Mouse (Mus musculus): ENCODE measurements around the gene Mad1l1. TPM values are rescaled to one million over a fixed set of nuclear protein-coding genes. Genes with fewer than 3 reads are reported as not detected.

Mad1l1 gene
- polyA plus RNA-seq, 1 experiment: 18.3 TPM

- TF ChIP-seq POLR2A (IDR thresholded peaks at IDR 0.05; ENCODE audit: low read depth, low read length): no peak
- no peak for TF ChIP-seq CTCF (IDR thresholded peaks at IDR 0.05; ENCODE audit: extremely low read depth, insufficient read depth, insufficient read length, insufficient replicate concordance)
- 74% methylated on average over 2 of the region's 2 CpGs for WGBS
- Histone ChIP-seq H3K4me1 (ENCODE audit: control insufficient read depth, insufficient read depth, insufficient read length) (peaks cover 4% of the 10 kb centered on the region; the same call in 1 of the 2 replicates), H3K36me3 (ENCODE audit: control insufficient read depth, insufficient read depth, low read length) (no peaks in the 10 kb centered on the region), H3K27me3 (ENCODE audit: control insufficient read depth, insufficient read depth, low read length) (no peaks in the 10 kb centered on the region), H3K4me3 (ENCODE audit: extremely low read depth, insufficient read depth, insufficient read length) (no peak overlapping the region), H3K27ac (ENCODE audit: insufficient read depth, low read length) (no peak overlapping the region)
- DNase-seq (ENCODE audit: low read depth in 1 of 2, low spot score in 2 of 2): no peak
Observed at GRCm38 (mm10) chr5:140225103-140225502, 96.2 kb downstream of the Mad1l1 start.

DNA sequence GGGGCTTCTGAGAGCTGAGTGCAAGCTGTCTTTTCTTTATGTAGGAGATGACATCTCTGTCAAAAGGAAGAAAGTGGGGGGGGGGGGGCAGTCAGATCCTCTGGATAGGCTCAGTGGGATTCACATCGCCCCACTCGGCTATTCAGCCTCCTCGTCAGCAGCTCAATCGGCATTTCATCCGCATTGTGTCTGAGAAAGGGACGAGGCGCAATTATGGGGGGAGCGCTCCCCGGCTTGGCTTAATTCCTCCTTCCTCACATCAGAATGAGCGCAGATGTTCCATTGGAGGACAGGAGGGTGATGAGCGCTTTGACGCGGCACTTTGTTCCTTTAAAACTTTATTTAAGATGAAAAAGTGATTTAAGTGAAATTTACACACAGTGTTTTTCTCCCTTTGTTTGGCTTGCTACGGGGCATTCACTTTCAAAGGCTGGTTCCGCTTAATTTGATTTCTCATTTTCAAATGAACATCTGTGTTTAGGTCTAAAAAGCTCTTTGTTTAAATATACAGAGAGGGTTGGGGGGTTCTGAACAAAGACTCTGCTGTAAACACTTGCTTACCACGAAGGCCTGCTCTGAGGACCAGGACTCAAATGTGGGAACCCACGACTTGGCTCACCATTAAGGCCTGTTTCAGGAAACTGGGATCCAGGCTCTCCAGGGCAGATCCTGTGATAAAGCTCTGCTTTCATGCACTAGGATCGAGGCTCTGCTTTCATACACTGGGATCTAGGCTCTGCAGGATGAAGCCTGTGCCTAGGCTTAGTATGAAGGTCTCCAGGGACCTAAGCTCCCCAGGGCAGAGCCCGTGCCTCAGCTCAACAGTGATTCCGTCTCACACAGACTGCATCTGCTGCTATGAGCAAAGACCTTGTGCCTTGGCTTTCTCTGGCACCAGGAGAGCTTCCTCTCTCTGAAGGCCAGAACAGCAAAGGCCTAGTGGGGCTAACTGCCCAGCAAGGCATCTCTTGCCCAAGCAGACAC lies 98.0 kb downstream of the Mad1l1 start:
- H3K27me3 ChIP-seq (ENCODE audit: control insufficient read depth, insufficient read depth, low read length): no peaks in the 10 kb centered on the region
- no peak overlapping the region for H3K4me3 ChIP-seq (ENCODE audit: extremely low read depth, insufficient read depth, insufficient read length)
- no peak for DNase-seq (ENCODE audit: low read depth in 1 of 2, low spot score in 2 of 2)
- peaks cover 11% of the 10 kb centered on the region; the same call in 1 of the 2 replicates for H3K4me1 ChIP-seq (ENCODE audit: control insufficient read depth, insufficient read depth, insufficient read length)
- TF ChIP-seq CTCF (IDR thresholded peaks at IDR 0.05; ENCODE audit: extremely low read depth, insufficient read depth, insufficient read length, insufficient replicate concordance): no peak
- TF ChIP-seq POLR2A (IDR thresholded peaks at IDR 0.05; ENCODE audit: low read depth, low read length): no peak
- no peaks in the 10 kb centered on the region for H3K36me3 ChIP-seq (ENCODE audit: control insufficient read depth, insufficient read depth, low read length)
- H3K27ac ChIP-seq (ENCODE audit: insufficient read depth, low read length): no peak overlapping the region
- 84% methylated on average over 20 of the region's 20 CpGs for WGBS

DNA sequence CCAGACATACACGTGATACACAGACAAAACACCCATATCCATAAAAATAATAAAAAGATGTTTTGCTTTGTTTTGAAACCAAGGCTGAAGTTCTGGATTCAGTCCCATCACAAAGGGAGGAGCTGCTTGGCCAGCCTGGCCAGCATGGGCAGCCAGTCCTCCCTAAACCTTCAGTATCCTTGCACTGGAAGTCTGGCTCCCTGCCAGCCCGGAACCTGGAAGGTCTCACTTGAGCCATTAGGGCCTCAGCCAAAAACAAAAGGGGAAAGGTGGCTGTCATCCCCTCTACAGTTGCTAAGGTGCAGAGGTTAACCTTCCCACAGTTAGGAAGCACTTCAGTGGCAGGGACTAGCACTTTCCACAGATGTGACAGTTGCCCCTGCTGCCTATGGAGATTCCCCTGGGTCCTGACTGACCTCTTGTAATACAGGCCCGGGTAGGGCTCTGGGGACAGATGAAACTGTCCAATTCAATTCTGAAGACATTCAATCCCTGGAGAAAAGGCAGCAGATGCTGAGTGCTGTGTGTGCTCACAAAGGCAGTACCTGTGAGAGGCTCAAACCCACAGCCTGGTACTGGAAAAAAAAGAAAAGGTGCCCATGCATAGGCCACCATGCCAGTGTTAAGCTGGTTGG lies 100.2 kb downstream of the Mad1l1 start:
- Histone ChIP-seq H3K27me3 (ENCODE audit: control insufficient read depth, insufficient read depth, low read length) (no peaks in the 10 kb centered on the region), H3K36me3 (ENCODE audit: control insufficient read depth, insufficient read depth, low read length) (no peaks in the 10 kb centered on the region), H3K27ac (ENCODE audit: insufficient read depth, low read length) (no peak overlapping the region), H3K4me3 (ENCODE audit: extremely low read depth, insufficient read depth, insufficient read length) (no peak overlapping the region), H3K4me1 (ENCODE audit: control insufficient read depth, insufficient read depth, insufficient read length) (peaks cover 14% of the 10 kb centered on the region; the same call in 1 of the 2 replicates)
- 68% methylated on average over 3 of the region's 3 CpGs for WGBS
- DNase-seq (ENCODE audit: low read depth in 1 of 2, low spot score in 2 of 2): no peak
- TF ChIP-seq CTCF (IDR thresholded peaks at IDR 0.05; ENCODE audit: extremely low read depth, insufficient read depth, insufficient read length, insufficient replicate concordance) (no peak), POLR2A (IDR thresholded peaks at IDR 0.05; ENCODE audit: low read depth, low read length) (no peak)

DNA sequence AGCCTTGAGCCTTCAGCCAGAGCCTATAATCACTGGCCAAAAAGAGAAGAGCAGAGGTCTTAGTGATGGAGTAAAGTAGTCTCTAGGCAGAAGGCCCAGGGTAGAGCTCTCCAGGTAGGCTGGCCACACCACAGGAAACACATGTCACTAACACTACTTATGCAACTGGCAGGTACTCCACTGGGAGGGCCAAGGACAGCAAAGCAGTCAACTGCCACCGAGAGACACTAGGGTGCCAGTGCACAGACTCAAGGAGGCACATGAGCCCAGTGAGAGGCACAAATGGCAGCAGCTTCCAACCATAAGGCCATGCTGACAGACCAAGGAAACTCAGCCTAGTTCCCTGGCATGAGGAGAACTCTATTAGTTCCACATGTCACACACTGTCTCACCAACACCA lies 102.1 kb downstream of the Mad1l1 start:
- no peak for DNase-seq (ENCODE audit: low read depth in 1 of 2, low spot score in 2 of 2)
- TF ChIP-seq POLR2A (IDR thresholded peaks at IDR 0.05; ENCODE audit: low read depth, low read length) (no peak), CTCF (IDR thresholded peaks at IDR 0.05; ENCODE audit: extremely low read depth, insufficient read depth, insufficient read length, insufficient replicate concordance) (no peak)
- Histone ChIP-seq H3K4me3 (ENCODE audit: extremely low read depth, insufficient read depth, insufficient read length) (no peak overlapping the region), H3K27ac (ENCODE audit: insufficient read depth, low read length) (no peak overlapping the region), H3K36me3 (ENCODE audit: control insufficient read depth, insufficient read depth, low read length) (no peaks in the 10 kb centered on the region), H3K27me3 (ENCODE audit: control insufficient read depth, insufficient read depth, low read length) (no peaks in the 10 kb centered on the region), H3K4me1 (ENCODE audit: control insufficient read depth, insufficient read depth, insufficient read length) (peaks cover 23% of the 10 kb centered on the region)
- 22% methylated on average over 1 of the region's 1 CpGs for WGBS

DNA sequence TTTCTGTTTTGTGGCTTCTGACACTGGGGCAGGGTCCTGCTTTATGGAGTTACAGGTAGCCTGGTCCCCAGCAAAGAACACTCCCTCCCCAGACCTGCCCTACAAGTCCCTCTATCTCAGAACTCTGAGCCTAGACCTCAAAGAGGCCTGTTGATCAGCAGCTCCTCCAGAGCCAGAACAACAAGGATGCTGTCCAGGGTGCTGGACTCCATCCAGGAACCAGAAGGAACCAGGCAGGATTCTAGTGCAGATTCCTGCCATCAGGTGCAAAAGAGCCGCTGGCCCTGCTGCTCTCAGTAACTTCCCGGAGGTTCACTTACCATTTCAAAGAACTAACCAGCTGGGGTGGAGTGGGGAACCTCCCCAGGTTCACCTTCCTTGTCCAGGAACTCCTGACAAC lies 103.5 kb downstream of the Mad1l1 start:
- TF ChIP-seq CTCF (IDR thresholded peaks at IDR 0.05; ENCODE audit: extremely low read depth, insufficient read depth, insufficient read length, insufficient replicate concordance) (no peak), POLR2A (IDR thresholded peaks at IDR 0.05; ENCODE audit: low read depth, low read length) (no peak)
- Histone ChIP-seq H3K27ac (ENCODE audit: insufficient read depth, low read length) (no peak overlapping the region), H3K27me3 (ENCODE audit: control insufficient read depth, insufficient read depth, low read length) (no peaks in the 10 kb centered on the region), H3K4me3 (ENCODE audit: extremely low read depth, insufficient read depth, insufficient read length) (no peak overlapping the region), H3K36me3 (ENCODE audit: control insufficient read depth, insufficient read depth, low read length) (no peaks in the 10 kb centered on the region), H3K4me1 (ENCODE audit: control insufficient read depth, insufficient read depth, insufficient read length) (peaks cover 23% of the 10 kb centered on the region)
- no peak for DNase-seq (ENCODE audit: low read depth in 1 of 2, low spot score in 2 of 2)
- WGBS: 81% methylated on average over 2 of the region's 2 CpGs

DNA sequence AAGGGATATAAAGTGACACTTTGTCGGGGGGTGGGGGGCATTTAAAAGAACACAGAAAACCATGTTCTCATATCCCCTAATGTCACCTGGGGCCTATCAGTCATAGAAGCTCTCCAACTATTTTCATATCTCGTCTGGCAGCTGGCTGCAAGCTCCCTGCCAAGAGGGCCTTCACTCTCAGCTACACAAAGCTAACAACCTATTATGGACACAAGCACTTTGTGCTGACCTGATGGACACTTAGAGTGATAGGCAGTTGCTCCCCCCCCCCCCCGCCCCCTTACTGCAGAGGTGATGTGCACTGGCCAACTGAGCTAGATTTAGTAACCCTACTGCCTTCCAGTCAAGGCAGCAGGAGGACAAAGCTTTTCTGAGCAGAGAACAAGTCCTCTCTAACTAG lies 104.3 kb downstream of the Mad1l1 start:
- H3K36me3 ChIP-seq (ENCODE audit: control insufficient read depth, insufficient read depth, low read length): no peaks in the 10 kb centered on the region
- H3K27me3 ChIP-seq (ENCODE audit: control insufficient read depth, insufficient read depth, low read length): no peaks in the 10 kb centered on the region
- no peak for TF ChIP-seq POLR2A (IDR thresholded peaks at IDR 0.05; ENCODE audit: low read depth, low read length)
- TF ChIP-seq CTCF (IDR thresholded peaks at IDR 0.05; ENCODE audit: extremely low read depth, insufficient read depth, insufficient read length, insufficient replicate concordance): no peak
- no peak overlapping the region for H3K4me3 ChIP-seq (ENCODE audit: extremely low read depth, insufficient read depth, insufficient read length)
- no peak for DNase-seq (ENCODE audit: low read depth in 1 of 2, low spot score in 2 of 2)
- 86% methylated on average over 3 of the region's 3 CpGs for WGBS
- H3K27ac ChIP-seq (ENCODE audit: insufficient read depth, low read length): no peak overlapping the region
- H3K4me1 ChIP-seq (ENCODE audit: control insufficient read depth, insufficient read depth, insufficient read length): peaks cover 23% of the 10 kb centered on the region

Measured in spleen, adult 2 months (tissue).